Mouse (Mus musculus) retina, embryonic 14.5 days (tissue): ENCODE measurements around the gene Slco4a1.

Experiments used
- DNase-seq: peaks from one replicate; pipeline ENCODE4 v3.0.0-alpha.2; 2015; ENCODE audit warnings: low spot score

Gene Slco4a1

GRCm38 (mm10) chr2:180508455-180509115, 52.5 kb downstream of the Slco4a1 start:
- DNase-seq: no peak

- DNase-seq: no peak
Measured at GRCm38 (mm10) chr2:180510867-180511266, 54.8 kb downstream of the Slco4a1 start.

- DNase-seq: no peak
Measured at GRCm38 (mm10) chr2:180511875-180512661, 56.0 kb downstream of the Slco4a1 start.

- DNase-seq: no peak
Measured at GRCm38 (mm10) chr2:180513019-180513418, 57.0 kb downstream of the Slco4a1 start.

- no peak for DNase-seq
Measured at GRCm38 (mm10) chr2:180513835-180514234, 57.8 kb downstream of the Slco4a1 start.

- no peak for DNase-seq
Measured at GRCm38 (mm10) chr2:180521437-180522221, 65.6 kb downstream of the Slco4a1 start.

- no peak for DNase-seq
Measured at GRCm38 (mm10) chr2:180522825-180523224, 66.8 kb downstream of the Slco4a1 start.
